Mouse (Mus musculus) ES-Bruce4 (cell line): ENCODE measurements at regions not wholly inside any gene's neighbourhood (a gene's known extent, or its start where the extent isn't known, plus 50 kb on each side); places are given as distances from the start of the nearest gene placed in this dataset.

Experiments
- H3K27ac ChIP-seq: 2 replicates; pipeline ENCODE4 v1.5.1; 2012; ENCODE audit warnings: low read length, inconsistent platforms; ENCODE audit not compliant: insufficient read depth
- H3K27me3 ChIP-seq: 2 replicates; pipeline ENCODE4 v1.6.1; 2012; ENCODE audit warnings: mild to moderate bottlenecking, low read length, inconsistent platforms; ENCODE audit not compliant: control insufficient read depth, poor library complexity, insufficient read depth, severe bottlenecking
- H3K36me3 ChIP-seq: 2 replicates; pipeline ENCODE4 v1.6.1; 2012; ENCODE audit warnings: inconsistent platforms, mild to moderate bottlenecking, low read length, moderate library complexity; ENCODE audit not compliant: control insufficient read depth, poor library complexity, insufficient read depth, severe bottlenecking
- H3K4me1 ChIP-seq: one replicate; pipeline ENCODE4 v1.8.1; 2011; ENCODE audit warnings: low read length; ENCODE audit not compliant: control insufficient read depth, insufficient read depth
- H3K4me3 ChIP-seq: 2 replicates; pipeline ENCODE4 v1.5.1; 2011; ENCODE audit warnings: low read depth, mild to moderate bottlenecking, low read length
- H3K9ac ChIP-seq: 2 replicates; pipeline ENCODE4 v1.6.1; 2012; ENCODE audit warnings: low read depth, mild to moderate bottlenecking, inconsistent platforms; ENCODE audit not compliant: poor library complexity, severe bottlenecking
- H3K9me3 ChIP-seq: replicated peaks from 2 replicates; pipeline ENCODE4 v1.6.1; 2012; ENCODE audit warnings: mild to moderate bottlenecking, low read length, inconsistent platforms; ENCODE audit not compliant: control insufficient read depth, poor library complexity, insufficient read depth, severe bottlenecking
- CTCF ChIP-seq: IDR thresholded peaks from one replicate; pipeline ENCODE4 v1.8.1; 2011; ENCODE audit warnings: low read depth, low read length
- EP300 ChIP-seq: IDR thresholded peaks from 2 replicates; pipeline ENCODE4 v1.6.1; 2011; ENCODE audit warnings: low read depth, low read length; ENCODE audit not compliant: insufficient read depth
- POLR2A ChIP-seq: IDR thresholded peaks from one replicate; pipeline ENCODE4 v1.8.1; 2011; ENCODE audit warnings: low read length; ENCODE audit not compliant: insufficient read depth

DNA sequence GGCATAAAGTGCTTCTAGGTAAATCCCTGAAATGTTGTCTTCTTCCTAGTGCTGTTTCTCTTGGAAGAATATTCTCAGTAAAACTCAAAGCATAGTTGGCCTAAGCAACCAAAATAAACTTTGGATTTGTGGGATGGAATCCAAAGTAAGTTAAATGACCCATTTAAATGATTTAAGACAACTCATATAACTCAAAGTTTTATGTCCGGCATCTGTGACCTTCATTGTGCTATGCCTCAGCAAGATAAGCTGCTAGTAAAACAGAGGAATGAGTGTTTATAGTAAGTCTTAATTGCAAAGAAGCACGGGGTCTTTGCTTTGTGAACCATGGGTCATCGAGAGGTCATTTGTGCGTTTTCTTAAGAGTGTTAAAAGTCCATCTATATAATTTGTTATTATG is 368.0 kb upstream of the Stxbp6 start:
- H3K27me3 ChIP-seq, result no peaks in the 10 kb centered on the region
- TF ChIP-seq EP300 (no peak), POLR2A (no peak), CTCF (no peak)
- H3K36me3 ChIP-seq, result no peaks in the 10 kb centered on the region
- H3K27ac ChIP-seq, result no peak overlapping the region
- H3K4me1 ChIP-seq, result no peaks in the 10 kb centered on the region
- H3K9ac ChIP-seq, result no peak overlapping the region
- no peaks in the 10 kb centered on the region for H3K9me3 ChIP-seq
- no peak overlapping the region for H3K4me3 ChIP-seq

DNA sequence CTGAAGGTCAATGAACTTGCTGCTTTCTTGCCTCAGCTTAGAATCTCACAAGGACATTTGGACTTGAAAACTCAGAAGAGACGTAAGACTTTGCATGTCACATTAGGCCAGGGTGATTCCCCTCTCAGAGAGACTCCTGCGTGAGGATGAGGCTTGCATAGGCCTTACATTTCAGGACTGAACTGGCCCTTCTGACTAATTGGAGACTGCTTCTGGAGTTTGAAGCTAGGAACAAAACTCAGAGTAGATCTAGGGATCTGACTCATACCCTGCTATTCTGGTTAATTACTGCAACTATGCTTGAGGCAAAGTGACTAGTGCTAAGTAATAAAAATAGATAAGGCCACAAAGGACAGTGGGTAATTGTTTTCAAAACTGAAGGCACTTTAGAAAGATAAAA is 365.2 kb upstream of the Stxbp6 start:
- no peak overlapping the region for H3K4me3 ChIP-seq
- H3K27me3 ChIP-seq, result no peaks in the 10 kb centered on the region
- no peaks in the 10 kb centered on the region for H3K9me3 ChIP-seq
- no peaks in the 10 kb centered on the region for H3K36me3 ChIP-seq
- no peak overlapping the region for H3K27ac ChIP-seq
- no peak for TF ChIP-seq POLR2A
- no peak for TF ChIP-seq EP300
- no peak for TF ChIP-seq CTCF
- no peak overlapping the region for H3K9ac ChIP-seq
- no peaks in the 10 kb centered on the region for H3K4me1 ChIP-seq

DNA sequence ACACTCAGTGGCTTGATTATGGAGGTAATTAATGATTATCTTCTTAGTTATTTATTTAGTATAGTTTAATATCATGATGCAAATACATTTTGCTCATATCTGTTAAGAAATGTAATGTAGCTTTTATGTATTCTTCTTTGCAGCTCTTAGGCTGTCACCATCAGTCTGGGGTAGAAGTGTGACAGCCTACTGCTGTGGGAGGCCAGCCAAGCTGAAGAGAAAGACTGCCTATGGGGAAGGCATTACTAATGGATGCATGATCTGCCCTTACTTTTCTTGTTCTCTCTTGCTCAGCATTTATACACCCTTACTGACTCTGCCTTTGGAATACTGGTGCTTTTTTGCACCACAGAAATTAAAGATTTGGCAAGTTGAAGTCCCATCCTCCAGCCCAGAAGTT is 362.8 kb upstream of the Stxbp6 start:
- no peak for TF ChIP-seq EP300
- TF ChIP-seq POLR2A, result no peak
- TF ChIP-seq CTCF, result no peak

DNA sequence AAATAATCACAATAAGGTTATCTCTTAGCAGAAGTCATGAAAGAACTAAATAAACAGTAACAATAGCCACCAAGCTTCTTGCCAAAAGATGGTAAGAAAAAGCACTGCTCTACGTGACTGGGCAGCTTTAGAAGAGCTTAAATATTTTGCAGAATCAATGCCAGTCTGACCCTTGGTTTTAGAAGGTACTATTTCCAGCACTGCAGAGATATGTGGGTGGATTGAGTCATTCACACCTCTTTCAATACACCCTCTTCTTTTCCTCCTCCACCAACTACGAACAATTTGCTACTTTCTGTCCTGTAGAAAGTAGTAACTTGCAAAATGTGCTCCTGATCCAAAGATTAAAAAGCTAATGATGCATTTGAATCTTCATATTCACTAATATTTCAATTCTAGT is 324.9 kb upstream of the Stxbp6 start:
- Histone ChIP-seq H3K27me3 (no peaks in the 10 kb centered on the region), H3K9me3 (no peaks in the 10 kb centered on the region), H3K27ac (no peak overlapping the region), H3K36me3 (no peaks in the 10 kb centered on the region), H3K9ac (no peak overlapping the region), H3K4me3 (no peak overlapping the region), H3K4me1 (no peaks in the 10 kb centered on the region)
- TF ChIP-seq EP300 (no peak), CTCF (no peak), POLR2A (no peak)

More for the DNA sequence above, 362.8 kb upstream of the Stxbp6 start:
- Histone ChIP-seq H3K36me3 (no peaks in the 10 kb centered on the region), H3K4me3 (no peak overlapping the region), H3K9ac (no peak overlapping the region), H3K9me3 (no peaks in the 10 kb centered on the region), H3K27ac (no peak overlapping the region), H3K27me3 (no peaks in the 10 kb centered on the region), H3K4me1 (no peaks in the 10 kb centered on the region)

DNA sequence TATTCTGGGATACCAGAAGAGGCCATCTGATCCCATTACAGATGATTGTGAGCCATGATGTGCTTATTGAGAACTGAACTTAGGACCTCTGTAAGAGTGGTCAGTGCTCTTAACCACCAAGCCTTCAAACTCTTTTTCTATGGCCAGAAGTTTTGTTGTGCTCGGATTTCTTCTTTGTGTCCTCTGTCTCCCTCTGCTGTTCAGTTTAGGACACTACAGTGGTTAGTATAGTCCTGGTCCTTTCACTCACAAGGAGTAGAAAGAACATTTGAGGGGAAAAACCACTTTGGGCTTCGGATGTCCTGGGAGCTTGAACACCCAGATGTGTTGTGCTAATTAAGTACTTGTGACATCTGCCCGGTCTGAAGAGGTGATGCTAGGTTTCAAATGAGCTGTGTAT is 310.4 kb upstream of the Stxbp6 start:
- Histone ChIP-seq H3K27me3 (no peaks in the 10 kb centered on the region), H3K4me1 (no peaks in the 10 kb centered on the region), H3K27ac (no peak overlapping the region), H3K36me3 (no peaks in the 10 kb centered on the region), H3K9ac (no peak overlapping the region), H3K9me3 (peaks cover 13% of the 10 kb centered on the region), H3K4me3 (no peak overlapping the region)
- no peak for TF ChIP-seq POLR2A
- TF ChIP-seq EP300, result no peak
- no peak for TF ChIP-seq CTCF
